Mouse (Mus musculus) adrenal gland, adult (tissue): ENCODE results near the gene Olfr985.

Experiments
- DNase-seq, 2 experiments: peaks; one replicate each; pipeline ENCODE4 v3.0.0; 2022 to 2023; ENCODE audit warnings: low spot score in 1 of 2; ENCODE audit not compliant: inconsistent age in 2 of 2

Olfr985 gene

GRCm38 (mm10) chr9:40130084-40130483 is at the start of gene Olfr985:
Gene Olfr985 (minus strand): TSS chr9:40130184.
- DNase-seq = peak in 1 of 2 experiments; percentile 64

- no peak for DNase-seq
Measured at GRCm38 (mm10) chr9:40177017-40177416, 47.0 kb upstream of the Olfr985 start.

GRCm38 (mm10) chr9:40166446-40166845 is 36.5 kb upstream of the Olfr985 start:
- no peak for DNase-seq

- DNase-seq = no peak
Measured at GRCm38 (mm10) chr9:40155118-40155644, 25.2 kb upstream of the Olfr985 start.

GRCm38 (mm10) chr9:40141544-40141943 is 11.6 kb upstream of the Olfr985 start:
- no peak for DNase-seq

GRCm38 (mm10) chr9:40139484-40139883 is 9.5 kb upstream of the Olfr985 start:
- peak in 1 of 2 experiments; percentile 73 for DNase-seq

GRCm38 (mm10) chr9:40136987-40137688 is 7.2 kb upstream of the Olfr985 start:
- DNase-seq = no peak

- peak; percentile 49 to 84 for DNase-seq
Measured at GRCm38 (mm10) chr9:40130556-40130955, 572 bp upstream of the Olfr985 start.

- no peak for DNase-seq
Measured at GRCm38 (mm10) chr9:40117287-40117659, 12.7 kb downstream of the Olfr985 start.

GRCm38 (mm10) chr9:40116645-40117286 is 13.2 kb downstream of the Olfr985 start:
- peak in 1 of 2 experiments; percentile 80 for DNase-seq

GRCm38 (mm10) chr9:40114106-40114505 is 15.9 kb downstream of the Olfr985 start, which contains the start of gene Olfr984:
Gene Olfr984 (minus strand): TSS chr9:40114206.
- DNase-seq = no peak

GRCm38 (mm10) chr9:40094769-40095168 is 35.2 kb downstream of the Olfr985 start:
- DNase-seq = peak in 1 of 2 experiments; percentile 32

- DNase-seq = no peak
Measured at GRCm38 (mm10) chr9:40093495-40093894, 36.5 kb downstream of the Olfr985 start, which contains the start of gene Olfr983. Gene Olfr983 (minus strand): TSS chr9:40093595.
